Mouse (Mus musculus) embryo, embryonic 10.5 days (tissue): ENCODE measurements around the gene Gpr157.
"Not testable (repeated sequence)": the region's sequence is repeated elsewhere in the genome, so short reads cannot be mapped to it uniquely, and the experiment has no call there.

Experiments used
- DNase-seq: peaks from one replicate; pipeline ENCODE4 v3.0.0-alpha.2; 2015; ENCODE audit warnings: low spot score

Gene Gpr157

GRCm38 (mm10) chr4:150087161-150087889 lies at the start of gene Gpr157:
Gene Gpr157, plus strand, starts transcription at chr4:150087365.
- peak; percentile 98 for DNase-seq

- no peak for DNase-seq
Measured at GRCm38 (mm10) chr4:150038533-150038932, 48.6 kb upstream of the Gpr157 start.

GRCm38 (mm10) chr4:150040003-150040581 lies 47.1 kb upstream of the Gpr157 start:
- no peak for DNase-seq

- not testable (repeated sequence) for DNase-seq
Measured at GRCm38 (mm10) chr4:150040856-150041255, 46.3 kb upstream of the Gpr157 start.

DNA sequence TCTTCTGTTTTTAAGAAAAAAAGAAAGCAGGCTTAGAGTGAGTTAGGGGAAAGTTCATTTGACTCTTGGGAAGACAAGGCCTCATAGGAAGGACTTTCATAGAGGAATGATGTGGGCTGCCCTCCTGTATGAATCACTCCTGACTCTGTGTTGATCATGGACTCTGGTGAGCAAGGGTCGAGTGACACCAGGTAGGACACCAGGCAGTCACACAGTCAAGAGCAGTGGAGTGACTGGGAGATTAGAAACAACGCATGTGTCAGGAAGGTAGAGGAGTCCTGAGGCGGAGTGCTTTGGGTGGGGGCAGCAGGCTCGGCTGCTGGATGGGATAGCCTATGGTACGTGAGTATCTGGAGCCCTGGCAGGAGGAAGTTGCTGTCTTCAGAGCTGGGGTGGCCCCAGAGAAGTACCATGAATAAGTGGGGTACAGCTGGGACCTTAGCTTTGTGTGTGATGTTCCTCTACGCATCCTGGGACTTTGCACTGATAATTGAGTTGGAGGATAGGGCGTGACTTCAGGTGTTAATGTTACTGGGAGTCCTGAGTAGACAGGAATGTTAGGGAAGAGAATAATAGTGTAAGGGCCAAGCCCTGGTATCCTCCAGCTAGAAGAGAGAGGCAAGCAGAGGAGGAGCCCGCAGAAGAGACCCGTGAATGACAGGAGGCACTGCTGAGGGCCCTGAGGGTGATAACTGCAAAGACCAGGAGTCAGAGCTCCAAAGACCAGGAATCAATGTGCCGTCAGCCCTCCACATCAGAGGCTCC lies 45.6 kb upstream of the Gpr157 start:
- no peak for DNase-seq

- no peak for DNase-seq
Measured at GRCm38 (mm10) chr4:150043591-150043990, 43.6 kb upstream of the Gpr157 start.

DNA sequence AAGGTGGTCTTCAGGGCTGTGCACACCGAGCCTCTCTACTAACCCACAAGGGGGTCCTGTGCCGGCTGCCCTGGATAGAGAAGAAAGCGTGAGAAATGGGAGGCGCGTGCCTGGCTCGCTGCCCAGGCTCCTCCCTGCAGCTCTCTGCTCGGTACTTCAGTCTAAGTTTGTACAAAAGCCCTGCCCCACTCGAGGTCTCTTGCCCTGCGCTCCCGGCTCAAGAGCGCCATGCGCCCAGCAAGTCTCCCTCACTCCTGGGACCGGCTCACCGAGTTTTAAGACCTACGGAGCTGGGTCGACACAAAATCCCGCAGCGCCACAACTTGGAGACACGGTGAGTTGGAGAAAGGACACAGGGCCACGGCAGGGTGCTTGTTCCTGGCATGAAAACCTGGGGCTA lies 39.1 kb upstream of the Gpr157 start:
- peak; percentile 71 for DNase-seq

- peak; percentile 62 for DNase-seq
Measured at GRCm38 (mm10) chr4:150048478-150049156, 38.5 kb upstream of the Gpr157 start.

DNA sequence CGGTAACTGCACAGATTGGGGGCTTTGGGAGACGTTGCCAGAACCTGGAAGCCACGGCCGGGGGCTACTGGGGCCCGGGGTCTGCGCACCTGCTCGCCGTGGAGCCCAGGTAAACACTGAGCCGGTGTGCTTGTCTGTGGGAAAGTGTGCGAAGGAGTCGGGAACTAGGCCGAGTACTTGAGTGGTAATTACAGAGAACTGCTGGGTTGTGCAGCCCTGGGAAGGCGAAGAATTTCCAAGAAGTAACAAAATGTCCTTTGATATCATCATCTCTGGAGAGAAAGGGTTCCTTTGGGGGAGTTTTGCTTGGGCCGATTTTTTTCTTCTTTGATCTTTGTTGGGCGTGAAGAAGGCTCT lies 38.0 kb upstream of the Gpr157 start:
- DNase-seq, result no peak

DNA sequence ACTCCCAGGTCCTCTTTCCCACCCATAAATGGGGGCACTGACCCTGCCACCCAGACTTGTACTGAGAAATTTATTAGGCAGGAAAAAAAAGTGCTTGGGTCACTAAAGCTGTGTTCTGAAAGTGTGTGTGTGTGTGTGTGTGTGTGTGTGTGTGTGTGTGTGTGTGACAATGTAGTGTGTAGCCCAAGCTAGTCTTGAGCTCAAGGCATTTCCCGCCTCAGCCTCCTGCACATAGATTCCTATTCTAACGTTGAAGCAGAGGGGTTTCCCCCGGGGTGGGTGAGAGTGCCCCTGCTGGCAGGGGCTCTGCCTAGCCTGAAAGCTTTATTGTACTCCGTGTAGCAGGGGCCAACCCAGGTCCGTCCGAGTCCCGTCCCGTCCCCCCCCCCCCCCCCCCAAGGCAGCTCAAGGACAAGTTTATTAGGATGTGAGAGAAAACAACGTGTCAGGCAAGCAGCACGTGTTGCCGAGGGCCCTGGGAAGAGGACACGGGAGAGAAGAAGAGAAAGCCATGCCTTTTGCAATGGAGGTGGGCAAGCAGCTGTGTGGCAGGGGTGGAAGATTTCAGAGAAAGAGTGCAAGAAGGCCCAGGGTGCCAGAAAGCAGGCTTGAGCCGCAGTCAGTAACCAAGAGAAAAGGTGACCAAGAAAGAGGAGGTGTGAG lies 37.5 kb upstream of the Gpr157 start:
- DNase-seq, result no peak

GRCm38 (mm10) chr4:150051514-150051913 lies 35.7 kb upstream of the Gpr157 start:
- DNase-seq, result no peak

DNA sequence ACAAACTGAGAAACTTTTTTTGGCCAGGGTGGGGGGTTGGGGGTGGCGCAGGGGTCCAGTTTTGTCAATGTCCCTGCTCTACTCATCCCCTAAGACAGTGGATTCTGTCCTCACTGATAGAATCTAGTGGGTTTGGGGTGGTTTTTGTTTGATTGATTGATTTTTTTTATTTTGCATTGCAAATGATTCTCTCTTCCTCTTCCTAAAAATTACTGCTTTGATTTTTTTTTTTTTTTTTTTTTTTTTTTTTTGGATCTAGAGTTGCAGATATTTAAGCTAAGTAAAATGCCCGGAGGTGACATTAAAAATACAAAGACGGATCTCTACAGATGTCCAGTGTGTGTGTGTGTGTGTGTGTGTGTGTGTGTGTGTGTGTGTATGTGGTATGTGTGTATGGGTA lies 34.8 kb upstream of the Gpr157 start:
- DNase-seq, result no peak

DNA sequence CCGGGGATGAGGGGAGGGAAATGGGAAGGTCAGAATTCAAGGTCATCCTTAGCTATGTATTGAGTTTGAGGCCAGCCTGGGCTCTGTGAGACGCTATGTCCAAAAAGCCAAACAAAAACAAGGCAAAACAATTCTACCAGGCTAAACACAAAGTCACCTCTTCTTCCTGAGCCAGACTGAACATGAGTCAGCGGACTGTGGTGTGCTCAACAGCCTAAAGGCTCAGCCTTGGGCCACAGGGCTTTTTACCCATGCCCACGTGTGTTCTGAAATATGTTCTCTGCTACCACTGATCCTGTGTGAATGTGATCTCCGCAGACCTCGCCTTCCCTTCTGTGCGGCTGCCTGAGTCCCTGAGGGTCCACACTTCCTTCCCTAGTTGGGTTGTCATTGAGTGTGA lies 31.0 kb upstream of the Gpr157 start:
- no peak for DNase-seq

GRCm38 (mm10) chr4:150057722-150058121 lies 29.4 kb upstream of the Gpr157 start:
- DNase-seq, result no peak

DNA sequence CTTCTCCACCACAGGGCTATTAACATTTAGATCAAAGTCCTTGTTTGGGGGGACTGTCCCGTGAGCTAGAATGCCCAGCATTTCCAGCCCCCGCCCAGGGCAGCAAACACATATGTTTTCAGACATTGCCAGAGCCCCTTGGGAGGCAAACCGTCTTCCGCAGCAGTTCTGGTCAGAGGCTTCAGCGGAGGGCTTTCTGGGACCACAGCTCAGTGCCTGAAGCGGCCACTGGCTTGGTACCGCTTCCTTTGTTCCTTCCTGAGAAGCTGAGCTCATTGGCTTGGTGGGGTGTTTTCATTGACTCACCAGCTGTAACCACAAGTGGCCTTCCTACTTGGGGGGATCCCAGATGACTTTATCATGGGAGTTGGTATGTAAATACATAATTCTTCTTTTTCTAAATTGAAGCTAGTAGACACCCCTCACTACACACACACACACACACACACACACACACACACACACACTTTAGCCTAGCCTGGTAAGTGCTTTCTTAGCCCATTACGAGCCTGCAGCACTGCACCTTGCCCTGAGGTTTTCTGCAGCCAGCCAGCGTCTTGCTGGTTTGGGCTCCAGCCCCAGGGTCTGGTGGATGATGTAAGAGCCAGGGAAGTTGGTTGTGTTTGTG lies 27.2 kb upstream of the Gpr157 start:
- no peak for DNase-seq

DNA sequence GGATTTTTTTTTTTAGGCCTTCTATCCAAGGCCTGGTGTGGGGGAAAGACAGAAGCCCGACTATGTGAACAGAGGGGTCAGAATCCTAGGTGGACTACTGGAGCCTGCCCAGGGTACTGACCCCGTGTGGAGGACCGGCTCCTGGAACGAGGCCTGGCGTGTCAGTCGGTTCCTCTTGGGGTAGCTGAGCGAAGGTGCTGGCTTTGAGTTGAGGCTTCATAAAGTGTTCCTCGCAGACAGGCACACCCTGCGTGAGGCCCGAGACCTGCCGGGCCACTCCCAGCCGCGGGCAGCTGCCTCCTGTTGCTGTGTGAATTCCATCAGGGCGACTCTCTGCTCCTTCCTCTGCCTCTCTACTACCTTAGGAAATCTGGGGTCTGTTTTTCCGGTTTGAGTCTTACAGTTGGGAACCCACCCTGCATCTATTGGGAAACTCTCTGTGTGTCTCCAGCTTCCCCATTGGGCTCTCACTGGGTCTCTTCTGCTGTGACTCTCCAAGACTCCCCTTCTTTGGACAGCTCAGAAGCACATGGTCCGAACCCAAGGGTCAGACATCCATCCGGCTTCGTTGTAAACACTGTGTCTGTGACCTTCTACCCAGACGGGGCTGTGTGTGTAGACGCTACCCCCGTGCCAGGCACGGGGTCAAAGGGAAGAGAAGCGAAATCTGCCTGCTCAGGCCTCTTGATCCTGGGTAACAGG lies 26.5 kb upstream of the Gpr157 start:
- no peak for DNase-seq

GRCm38 (mm10) chr4:150061432-150062225 lies 25.5 kb upstream of the Gpr157 start:
- no peak for DNase-seq

DNA sequence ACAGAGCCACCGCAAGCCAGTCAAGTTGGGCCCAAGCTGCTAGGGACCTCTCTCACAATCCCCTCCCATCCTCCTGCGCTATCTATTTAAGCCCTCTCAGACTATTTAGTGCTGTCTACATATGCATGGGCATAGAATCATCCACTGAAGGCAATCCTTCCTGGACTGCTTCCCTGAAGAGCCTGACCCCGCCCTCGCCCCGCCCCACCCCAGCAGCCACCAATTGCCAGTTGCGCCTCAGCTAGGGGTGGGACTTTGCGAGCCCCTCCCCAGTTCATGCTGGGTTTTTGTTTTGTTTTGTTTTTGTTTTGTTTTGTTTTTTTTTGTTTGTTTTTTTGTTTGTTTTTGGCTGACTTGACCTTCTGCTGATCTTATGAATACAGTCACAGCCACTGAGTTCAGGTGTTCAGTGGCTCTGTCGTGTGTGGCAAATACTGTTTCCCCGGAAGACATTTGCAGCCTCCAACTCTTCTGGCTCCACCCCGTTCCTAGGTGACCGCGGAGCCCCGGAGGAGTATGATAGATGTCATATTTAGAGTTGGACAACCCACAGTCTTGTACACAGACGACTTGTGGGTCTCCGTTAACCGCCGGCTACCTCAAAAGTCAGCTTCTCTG lies 20.4 kb upstream of the Gpr157 start:
- DNase-seq, result no peak

DNA sequence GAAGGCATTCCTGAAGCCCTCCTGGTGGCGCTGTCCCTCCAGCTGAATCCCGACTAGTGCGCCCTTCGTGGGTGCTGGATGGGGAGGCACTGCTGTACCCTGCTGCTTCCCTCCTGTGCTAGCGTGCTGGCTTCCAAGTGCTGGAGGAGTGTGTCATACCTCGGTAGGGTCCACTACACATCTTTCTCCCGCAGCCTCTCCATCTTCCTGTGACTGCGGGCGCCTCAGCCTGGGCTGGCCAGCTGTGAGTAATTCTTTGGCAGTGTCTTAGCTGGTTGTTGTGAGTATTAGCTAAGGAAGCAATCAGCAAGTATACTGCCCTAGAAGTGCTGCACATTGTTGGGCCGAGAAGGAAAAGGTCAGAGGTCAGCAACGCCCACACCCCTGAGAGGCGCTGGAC lies 18.9 kb upstream of the Gpr157 start:
- DNase-seq, result no peak

- no peak for DNase-seq
Measured at GRCm38 (mm10) chr4:150070136-150070535, 17.0 kb upstream of the Gpr157 start.
